Mouse (Mus musculus) cerebellum, postnatal 25 days (tissue): ENCODE measurements around the gene AI481877.

Experiments used
- DNase-seq, 2 experiments: peaks; one replicate each; pipeline ENCODE4 v3.0.0; 2021; ENCODE audit warnings: mixed read lengths in 2 of 2

AI481877 gene

DNA sequence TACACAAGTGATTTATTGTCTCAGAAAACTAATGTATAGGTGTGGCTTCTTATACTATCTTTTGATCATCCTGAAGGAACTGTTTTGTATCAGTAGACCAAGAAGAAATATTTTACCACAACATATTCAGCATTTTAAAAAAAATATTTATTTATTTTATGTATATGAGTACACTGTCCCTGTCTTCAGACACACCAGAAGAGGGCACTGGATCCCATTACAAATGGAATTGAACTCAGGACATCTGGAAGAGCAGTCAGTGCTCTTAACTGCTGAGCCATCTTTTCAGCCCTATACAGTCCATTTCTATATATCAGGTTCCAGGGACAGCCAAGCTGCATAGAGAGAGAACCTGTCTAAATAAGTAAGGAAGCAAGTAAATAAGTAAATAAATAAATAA, 15.2 kb downstream of the AI481877 start:
- no peak for DNase-seq

DNA sequence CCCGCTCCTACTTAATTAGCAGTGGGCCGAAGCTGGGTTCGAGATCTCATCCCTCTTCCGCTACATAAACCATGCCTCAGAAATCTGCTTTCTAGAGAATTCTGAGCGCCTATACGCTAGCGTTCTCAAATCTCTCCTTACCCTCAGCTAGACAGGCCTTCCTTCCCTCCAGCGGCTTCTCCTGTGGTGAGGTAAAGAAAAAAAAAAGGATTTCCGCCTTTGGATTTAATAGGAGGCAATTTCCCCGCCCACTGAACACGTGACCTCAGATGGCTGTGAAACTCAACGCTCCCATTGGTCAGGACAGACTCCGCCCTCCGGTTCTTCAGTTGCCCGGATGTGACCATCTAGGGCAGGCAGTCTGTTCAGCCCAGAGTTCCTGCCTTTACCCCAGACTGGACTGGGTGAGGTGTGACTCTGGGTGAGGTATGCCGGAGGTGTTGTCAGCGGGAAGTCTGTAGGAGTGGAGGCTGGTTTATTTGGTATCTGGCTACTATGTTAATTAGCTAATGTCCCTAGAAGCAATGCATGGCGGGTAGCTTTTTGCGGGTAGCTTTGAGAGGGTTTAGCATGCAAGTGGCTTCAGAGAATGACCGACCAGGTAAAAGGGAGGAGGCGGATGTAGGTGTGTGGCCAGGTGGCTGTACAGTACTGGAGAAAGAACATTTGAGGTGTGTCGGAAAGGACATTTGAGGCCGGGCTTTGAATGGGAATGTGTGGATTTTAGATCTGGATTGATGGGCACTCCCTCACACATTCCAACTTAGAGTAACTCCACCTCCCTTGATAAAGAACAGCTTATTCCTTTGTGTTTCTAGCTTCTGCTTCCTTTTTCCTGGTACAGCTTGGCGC, 20.9 kb downstream of the AI481877 start:
- DNase-seq = no peak

DNA sequence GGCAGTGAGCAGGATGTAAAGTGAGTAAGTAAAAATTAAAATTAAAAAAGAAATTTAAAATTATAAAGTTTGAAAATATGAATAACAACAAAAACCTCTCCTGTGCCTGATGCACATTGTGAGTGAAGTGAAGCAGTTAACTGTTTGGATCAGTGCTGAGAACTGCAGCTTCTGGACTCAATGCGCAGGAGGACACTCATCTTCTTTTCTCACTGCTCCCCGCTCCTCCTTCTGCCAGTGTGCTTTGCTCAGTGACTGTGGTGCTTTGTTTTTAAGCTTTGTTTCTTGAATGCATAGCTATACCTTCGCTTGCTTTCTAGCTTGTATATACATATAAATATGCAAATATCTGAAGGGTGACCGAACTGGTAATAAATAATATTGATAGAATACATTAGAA, 30.1 kb downstream of the AI481877 start:
- no peak for DNase-seq

DNA sequence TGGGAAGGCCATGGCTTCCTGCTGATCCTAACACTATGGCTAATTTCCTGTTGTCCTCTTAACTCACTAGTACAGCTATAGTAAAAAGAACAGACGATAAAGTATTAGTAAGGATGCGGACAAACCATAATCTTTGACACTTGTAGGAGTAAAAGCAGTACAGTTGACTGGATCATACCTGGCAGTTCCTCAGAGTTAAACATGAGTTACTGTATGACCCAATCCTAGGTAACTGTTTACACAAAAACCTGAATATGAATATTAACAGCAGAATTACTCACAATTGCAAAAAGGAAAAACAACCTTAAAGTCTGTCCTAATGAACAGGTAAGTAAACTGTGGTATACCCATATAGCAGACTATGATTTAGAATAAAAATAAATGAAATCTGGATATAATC, 30.9 kb downstream of the AI481877 start:
- no peak for DNase-seq

DNA sequence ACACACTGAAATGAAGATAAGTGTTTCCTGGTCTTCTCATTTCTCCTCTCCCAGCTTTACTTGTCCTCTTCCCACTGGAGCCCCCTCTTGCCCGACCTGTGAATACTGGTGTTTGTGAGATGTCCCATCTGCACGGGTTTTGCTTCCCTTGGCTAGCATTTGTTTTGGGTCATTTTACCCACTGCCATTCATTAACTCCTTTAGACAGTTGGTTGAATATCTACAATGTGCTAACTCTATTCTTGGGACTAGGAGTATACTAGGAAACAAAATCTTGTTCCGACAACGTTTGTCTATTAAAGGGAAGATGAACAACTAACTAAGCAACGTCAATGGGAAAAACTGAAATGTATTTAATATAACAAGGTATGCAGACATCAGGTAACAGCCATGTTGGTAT, 32.1 kb downstream of the AI481877 start:
- no peak for DNase-seq

DNA sequence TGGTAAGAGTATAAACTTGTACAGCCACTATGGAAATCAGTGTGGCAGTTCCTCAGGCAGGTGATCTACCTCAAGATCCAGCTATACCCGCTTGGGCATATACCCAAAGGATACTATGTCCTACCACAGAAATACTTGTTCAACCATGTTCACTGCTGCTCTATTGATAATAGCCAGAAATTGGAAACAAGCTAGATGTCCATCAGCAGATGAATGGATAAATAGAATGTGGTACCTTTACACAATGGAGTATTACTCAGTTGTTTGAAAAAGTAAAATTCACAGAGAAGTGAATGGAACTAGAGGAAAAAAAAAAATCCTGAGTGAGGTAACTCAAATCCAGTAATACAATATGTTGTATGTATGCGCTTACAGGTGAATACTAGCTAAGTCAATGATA, 34.6 kb downstream of the AI481877 start:
- DNase-seq = no peak

DNA sequence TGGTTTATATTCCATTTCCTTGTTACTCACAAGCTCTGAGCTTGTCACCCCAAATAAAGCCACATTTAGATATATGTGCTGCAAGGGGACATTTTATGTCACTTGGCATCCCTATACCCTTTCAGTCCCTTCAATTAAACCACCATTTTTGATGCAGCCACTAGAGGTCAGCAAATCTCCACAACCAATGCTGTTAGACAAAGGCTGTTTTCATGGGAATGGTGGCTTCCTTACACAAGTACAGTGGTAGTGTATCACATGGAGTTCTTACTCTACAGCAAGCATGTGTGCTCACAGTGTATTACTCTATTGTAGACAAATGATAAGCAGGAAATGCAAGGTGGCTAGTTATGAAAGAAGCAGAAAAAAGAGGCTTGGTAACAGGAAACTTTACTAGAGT, 42.4 kb downstream of the AI481877 start:
- peak; percentile 52 to 79 for DNase-seq

DNA sequence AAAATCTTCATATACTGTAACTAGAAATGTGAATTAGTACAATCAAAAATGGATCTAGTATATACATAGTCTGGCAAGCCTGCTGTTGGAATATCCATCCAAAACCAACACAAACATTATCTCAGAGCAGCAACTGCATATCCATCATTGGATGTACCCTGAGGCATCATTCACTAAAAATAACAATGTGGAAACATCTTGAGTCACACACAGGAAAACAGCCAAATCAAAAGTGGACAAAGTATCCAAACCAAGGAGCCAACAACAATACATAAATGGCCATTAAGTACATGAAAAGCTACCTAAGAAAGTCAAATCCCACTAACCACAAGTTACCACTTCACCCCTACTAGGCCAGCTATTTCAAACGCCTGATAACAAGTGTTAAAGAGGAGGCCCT, 49.4 kb downstream of the AI481877 start:
- no peak for DNase-seq

DNA sequence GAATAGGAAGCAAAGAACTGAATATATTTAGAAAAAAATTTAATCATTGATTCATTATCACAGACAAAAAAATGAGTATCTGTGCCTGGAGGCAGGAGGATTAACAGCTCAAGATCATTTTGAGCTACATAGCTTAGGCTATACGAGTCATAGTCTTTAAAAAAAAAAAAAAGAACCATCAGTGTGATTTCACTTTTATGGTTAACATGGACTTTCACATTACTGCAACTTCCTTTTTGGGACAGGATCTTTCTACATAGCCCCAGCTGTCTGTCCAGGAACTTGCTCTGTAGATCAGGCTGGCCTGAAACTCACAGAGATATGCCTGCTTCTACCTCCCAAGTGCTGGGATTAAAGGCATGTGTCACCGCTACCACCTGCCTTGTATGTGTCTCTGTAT, 55.4 kb downstream of the AI481877 start:
- DNase-seq = no peak

DNA sequence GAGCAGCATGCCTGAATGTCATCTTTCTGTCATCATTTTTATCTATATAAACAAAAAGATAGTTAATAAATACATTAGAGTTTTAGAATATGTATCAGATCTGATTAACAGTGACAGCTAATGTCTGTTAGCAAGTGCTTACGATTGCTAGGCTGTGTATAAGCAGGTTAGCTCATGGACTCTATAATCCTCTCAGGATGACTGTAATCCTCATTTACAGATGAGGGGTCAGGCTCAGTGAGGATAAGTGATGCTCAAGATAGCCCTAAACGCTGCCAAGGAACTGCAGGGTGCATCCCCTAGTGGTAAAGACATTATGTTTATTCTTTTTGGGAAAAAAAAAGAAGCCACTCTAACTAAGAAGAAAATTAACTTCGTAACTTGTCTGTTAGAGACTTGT, 69.5 kb downstream of the AI481877 start:
- no peak for DNase-seq

DNA sequence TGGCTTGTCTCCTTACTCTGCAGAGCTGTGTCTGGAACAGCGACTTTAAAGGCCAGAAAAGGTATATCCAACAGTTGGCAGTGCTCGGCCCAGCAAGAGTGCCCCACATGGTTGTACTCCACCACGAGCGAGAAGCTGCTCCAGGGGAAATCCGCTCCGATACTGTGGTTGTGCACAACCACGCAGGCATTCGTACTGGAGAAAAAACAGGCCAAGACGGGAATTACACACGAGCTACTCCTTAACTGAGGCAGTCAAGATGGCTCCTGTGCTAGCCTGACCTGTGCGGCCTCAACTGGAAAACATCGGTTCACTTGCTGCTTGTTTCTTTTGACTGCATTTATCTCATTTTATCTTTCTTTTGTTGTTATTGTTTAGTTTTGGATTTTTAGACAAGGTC, 76.3 kb downstream of the AI481877 start:
- DNase-seq = no peak

DNA sequence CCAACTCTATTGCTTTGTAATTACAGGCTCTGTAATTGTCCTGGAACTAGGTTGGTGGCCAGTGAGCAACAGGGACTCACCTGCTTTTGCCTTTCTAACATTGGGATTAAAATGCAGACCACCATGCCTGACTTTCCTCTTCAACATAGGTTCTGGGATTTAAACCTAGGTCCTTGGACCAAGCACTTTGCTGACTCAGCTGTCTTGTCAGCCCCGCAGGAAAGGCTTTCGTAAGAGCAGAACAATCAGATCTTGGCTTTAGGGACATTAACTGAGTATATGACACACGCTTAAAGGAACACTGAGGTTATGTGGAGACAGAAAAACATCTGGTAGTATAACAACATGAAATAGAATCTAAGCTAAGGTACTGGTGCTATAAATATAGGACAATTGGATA, 80.9 kb downstream of the AI481877 start:
- no peak for DNase-seq

DNA sequence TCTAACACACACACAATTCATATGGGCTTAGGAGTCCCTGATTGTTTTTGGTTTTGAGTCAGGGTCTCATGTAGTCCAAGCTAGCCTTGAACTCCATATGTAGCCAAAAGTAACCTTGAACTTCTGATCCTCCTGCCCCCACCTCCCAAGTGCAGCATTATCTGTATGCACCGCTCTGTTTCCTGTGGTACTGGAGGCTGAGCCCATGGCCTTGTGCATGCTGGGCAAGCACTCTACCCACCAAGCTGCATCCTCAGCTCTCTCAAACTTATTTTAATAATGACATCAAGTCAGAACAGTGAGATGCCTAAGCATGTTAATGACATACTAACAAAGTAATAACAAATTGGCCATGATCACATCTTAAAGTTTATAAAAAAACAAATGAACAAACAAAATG, 87.7 kb downstream of the AI481877 start:
- DNase-seq = no peak

DNA sequence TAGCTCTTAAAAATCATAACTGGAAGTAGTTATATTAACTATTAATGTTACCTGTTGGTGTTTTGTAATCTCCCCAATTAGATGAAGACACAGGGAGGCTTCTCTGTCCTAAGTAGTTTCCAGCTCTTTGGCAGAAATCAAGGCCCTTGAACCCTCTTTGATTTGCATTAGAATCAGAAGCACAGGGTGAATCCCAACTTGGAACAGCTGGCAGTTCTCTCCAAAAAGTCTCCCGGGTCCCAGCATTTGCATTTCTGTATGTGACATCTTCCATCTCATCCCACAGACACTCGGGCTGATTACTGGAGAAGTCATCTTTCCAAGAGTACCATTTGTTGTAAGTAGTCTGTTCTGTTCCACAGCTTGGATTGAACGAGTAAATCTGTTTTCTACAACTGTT, 91.6 kb downstream of the AI481877 start:
- DNase-seq = no peak

DNA sequence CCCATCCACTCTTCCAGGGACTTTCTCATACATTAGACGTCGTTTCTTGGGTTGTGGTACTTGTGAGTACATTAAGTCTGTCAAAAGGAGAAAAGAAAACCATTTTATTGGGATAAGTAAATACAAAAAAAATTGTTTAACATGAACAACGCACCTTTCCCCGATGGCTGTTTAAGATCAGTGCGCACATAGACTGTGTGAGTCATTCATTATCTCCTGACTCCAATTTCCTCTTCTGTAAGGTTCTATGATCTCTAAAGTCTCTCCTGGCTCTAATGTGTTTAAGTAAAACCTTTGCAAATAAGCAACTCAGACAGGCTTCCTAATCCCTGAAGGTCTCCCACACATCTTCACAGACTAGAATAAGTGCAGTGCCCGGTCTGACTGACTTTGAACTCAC, 94.9 kb downstream of the AI481877 start:
- DNase-seq = no peak

DNA sequence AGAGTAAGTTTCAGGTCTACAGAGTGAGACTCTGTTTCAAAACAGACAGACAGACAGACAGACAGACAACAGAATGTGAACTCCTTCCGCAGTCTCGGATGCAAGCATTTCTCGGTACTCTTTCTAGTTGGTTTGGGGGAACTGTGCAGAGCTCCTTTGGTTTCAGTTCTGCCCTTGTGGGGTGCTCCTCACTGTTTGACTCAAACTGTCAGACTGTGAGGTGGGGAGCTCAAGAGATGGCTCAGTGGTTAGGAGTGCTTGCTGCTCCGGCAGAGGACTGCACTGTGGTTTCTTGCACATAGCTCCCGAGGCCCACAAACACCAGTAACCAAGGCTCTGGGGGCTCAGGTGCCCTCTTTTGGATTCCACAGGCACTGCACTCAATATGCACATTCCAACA, 95.7 kb downstream of the AI481877 start:
- no peak for DNase-seq

DNA sequence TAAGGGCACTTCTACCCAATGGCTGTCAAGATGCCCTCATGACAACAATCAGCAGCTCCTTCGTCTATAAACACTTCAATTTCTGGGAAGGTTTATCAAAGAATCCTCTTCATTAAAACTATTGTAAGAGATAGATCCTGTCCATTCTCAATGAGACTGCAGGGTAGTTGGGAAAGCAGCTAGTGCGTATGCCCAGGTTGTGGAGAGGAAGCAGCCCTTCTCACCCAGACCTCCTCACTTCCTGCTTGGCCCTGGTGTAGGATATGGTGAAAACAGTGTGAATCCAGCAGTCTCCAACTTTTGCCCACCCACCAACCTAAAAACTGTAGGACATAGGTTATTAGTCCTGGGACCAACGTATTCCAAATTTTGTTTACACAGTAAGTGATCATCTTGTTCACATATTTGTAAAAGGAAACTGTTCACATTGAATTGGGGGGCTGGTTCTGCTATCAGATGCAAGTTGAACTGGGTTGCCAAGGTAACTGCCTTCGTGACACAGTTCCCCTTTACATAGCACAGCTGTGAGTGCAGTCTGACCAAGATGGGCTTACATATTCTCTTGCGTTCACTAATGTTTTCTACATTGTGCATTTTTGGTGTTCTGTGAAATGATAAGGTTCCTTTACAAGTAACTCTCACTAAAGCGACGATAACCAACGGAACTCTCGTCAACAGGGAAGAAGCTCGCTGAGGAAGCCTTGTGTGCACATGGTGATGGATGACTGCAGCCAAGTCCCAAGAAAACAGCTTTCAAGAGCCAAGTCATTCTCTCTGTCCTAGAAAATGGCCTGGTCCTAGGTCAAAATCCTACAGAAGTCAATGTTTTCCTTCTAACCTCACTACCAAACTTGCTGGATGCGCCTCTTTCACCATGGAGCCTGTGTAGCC, 98.1 kb downstream of the AI481877 start:
- no peak for DNase-seq

DNA sequence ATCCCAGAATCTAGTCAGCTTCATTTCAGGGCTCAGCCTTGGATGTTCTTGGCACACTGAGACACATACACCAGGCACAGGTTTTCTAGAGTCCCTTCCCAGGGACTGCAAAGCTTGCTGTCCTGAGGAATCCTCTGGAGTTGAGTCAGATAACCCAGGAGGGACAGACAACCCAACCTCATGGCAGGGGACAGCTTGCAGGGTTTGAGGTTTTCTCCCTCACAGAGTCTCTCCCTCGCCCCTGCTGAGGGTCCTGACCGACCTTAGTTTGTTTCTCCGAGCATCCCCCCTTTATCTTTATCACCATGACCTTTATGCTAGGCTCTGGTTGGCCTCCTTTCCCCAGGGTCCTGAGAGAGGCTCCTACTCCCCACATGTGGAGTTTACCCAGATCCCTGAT, 101.3 kb downstream of the AI481877 start:
- DNase-seq = no peak

DNA sequence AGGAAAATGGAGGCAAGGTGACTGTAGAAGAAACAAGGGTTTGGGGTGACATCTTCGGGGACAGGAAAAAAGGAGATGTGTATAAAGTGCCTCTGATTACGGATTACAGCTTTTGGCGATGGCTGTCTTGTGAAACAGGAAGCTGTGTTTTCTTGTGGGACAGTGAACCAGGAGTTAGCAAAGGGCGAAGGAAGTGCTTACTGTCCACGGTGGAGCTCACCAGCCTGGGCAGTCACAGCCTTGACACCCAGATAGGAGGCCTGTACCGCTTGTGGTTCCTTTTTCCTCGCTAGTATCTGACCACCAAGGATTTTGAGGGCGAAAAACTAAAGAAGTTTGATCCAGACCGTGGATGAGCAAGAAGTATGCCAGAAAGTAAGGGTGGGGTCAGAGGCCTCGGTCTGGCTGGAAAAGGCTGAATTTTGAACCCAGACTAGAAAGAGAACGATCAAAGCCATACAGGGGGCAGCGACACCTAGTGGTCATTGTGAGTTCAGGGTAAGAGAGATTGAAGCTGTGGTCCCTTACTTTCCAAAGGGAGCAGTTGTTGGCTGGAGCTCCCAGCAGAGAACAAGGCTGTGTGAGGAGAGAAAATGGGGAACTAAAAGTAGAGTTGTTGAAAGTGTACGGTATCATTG, 102.2 kb downstream of the AI481877 start:
- DNase-seq = peak; percentile 77 to 86

DNA sequence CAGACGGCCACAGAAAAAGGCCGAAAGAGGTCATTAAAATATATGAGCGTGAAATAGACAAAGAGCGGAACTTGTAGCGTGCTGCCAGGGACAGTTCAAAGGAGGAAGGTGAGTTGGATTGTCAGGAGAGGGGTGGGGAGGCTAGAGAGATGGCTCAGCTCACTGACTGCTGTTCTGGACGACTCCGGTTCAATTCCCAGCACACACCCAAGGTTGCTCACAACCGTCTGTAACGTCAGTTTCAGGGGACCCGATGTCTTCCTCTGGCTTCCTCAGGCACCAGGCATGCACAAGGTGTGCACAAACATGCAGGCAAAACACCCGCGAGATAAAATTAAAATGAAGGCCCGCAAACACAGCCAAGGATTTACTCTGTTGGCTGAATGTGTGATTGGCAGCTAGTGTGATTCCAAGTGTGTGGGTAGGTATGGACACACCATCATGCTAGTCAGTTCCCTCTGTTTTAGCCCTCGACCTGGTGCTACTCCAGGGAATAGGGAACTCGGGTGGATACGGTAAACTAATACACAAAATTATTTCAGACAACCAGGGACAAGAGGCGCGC, 102.9 kb downstream of the AI481877 start:
- DNase-seq = peak in 1 of 2 experiments; percentile 22

DNA sequence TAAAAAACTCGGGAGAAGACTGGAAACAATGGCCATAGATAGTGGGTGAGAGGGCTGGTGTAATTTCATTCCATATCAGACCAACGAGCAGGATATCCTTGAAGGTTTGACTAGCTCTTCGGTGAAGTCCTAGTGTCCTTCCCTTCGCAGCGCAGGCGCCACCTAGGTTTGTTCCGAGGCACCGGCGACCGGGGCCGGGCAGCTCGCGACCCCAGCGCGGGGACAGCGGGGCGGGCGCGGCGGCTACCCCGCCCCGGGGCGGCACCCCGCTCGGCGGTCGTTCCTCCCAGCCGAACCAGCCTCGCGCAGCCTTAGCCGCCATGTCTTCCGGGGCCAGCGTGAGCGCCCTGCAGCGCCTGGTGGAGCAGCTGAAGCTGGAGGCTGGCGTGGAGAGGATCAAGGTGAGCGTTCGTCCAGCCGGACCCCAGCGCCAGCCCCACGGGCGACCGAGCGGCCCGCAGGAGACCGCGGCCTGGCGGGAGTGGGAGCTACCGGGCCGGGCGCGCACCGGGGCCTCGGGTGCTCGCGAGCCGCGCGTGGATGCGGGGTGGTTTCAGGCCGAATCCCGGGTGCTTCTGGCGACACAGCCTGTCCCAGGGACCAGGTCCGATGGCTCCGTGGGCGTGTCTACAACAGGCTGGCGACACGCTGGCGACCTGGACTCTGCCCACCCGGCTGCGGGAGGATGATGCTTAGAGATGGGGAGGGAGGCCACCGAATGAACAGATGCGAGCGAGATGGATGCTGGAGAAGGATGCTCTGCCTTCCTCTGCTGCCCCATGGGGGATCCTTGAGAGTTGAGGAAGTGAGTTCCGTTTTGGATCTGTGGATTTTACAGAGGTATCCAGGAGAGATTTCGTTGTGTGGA, 103.6 kb downstream of the AI481877 start, which contains the start of gene Gng10:
Gng10 (plus strand) TSS at position 171 of the 868 bp plus-strand sequence.
- peak; percentile 78 to 81 for DNase-seq

DNA sequence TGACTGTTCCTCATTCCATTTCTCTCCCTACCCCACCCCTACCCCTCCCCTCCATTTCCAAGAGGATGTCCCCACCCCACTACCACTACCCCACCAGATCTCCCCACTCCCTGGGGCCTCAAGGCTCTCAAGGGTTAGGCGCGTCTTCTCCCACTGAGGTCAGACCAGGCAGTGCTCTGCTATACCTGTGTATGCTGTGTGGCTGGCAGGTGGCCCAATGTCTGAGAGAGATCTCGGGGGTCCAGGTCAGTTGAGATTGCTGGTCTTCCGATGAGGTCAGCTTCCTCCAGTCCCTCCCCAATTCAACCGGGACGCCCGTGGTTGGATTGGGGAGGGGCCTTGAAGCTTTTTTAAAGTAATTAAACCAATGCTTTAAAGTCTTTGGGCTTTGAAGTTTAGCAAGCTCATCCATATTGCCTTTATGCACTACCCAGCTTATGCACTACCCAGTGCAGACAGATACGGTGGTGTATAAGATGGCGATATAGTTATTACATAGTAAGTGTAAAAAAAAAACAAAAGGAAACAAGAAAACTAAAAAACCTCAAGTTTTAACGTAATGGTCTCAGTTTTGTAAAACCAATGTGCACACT, 104.4 kb downstream of the AI481877 start:
- DNase-seq = peak in 1 of 2 experiments; percentile 47
